Mouse (Mus musculus) layer of hippocampus, postnatal 14 days (tissue): ENCODE measurements around the gene Dock10. TPM values are rescaled to one million over a fixed set of nuclear protein-coding genes. Genes with fewer than 3 reads are reported as not detected.

Experiments used
- DNase-seq, 2 experiments: peaks; one replicate each; pipeline ENCODE4 v3.0.0; 2021 to 2022; ENCODE audit warnings: low spot score in 2 of 2, mixed read lengths in 1 of 2
- total RNA-seq, 2 experiments: library from RNA; stranded (reverse); gene quantifications; 2 replicates each; pipeline ENCODE4 v1.2.3; 2021

The Dock10 gene
- total RNA-seq, 2 experiments from 2014 or later = 47.0 to 50.6 TPM

GRCm38 (mm10) chr1:80496360-80496759 lies 262.0 kb downstream of the Dock10 start:
- no peak for DNase-seq

DNA sequence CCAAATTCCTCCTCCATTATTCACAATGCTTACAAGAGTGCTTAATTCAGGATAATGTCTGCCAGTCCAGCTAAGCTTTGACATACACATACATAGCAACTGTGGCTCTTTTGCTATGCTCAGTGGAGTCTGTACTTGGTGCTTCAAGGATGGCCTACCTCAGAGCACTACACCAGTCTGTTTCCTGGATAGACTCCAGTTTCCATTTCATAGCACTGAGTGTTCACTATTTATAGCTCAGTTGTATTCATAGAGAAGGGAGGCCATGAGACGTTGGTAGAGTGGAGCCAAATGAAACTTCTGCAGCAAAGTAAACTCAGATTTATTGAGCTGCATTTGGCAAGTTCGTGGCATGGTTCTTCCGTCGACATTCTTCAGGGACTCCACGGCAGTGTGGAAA lies 274.9 kb downstream of the Dock10 start:
- no peak for DNase-seq

DNA sequence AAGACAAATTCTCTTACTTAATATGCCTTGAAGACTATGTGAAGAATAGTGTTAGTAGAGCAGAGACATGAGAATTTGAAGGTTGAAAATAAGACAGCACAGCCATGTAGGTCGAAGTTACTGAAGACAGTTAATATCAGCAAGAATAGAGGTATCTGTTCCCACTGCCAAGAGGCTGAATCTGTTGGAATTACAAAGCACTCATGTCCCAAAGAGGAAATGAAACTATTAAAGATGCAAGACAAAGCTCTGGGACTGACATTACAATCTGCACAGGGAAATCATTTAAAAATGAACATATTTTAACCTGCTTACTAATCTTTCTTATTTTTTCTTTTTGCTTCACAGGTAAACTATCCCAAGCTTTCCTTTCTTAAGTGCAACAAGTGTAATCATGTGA lies 283.4 kb downstream of the Dock10 start:
- no peak for DNase-seq

DNA sequence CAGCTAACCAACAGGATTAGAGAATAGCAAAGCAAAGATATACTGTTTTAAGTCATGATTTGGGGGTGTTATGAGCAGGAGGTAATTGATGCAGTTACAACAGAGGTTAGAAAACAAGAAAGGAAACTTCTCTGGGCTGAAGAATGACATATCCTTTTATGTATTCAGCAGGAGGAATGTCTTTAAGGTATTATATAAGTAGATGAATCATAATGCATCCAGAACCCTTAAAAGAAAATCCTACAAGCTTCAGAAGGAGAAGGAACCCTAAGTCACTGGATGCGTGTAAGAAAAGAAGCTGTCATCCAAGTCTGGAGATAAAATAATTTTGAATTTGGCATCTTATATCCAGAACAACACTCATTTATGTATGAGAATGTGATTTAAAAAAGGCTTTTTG lies 285.9 kb downstream of the Dock10 start:
- DNase-seq = no peak

DNA sequence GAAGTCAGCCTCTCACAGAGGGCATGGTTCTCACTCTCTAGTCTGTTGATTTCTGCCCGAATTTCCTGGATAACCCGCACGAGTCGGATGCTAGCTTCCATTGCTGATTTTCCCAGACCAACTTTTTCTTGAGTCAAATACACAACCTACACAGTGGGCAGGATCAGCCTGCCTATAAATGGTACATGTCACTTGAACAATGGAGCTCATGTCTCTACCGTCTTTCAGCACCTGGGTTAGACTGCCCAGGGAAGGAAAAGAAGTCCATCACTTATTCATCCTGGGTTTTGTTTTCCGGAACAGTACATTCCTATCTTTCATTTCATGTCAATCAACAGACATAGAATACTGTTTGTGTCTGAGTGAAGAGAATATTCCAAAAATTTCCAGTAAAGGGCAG lies 297.0 kb downstream of the Dock10 start, which contains the start of gene Gm45261:
Gene Gm45261, minus strand, starts transcription at position 101 of the 400 bp plus-strand sequence.
- no peak for DNase-seq

DNA sequence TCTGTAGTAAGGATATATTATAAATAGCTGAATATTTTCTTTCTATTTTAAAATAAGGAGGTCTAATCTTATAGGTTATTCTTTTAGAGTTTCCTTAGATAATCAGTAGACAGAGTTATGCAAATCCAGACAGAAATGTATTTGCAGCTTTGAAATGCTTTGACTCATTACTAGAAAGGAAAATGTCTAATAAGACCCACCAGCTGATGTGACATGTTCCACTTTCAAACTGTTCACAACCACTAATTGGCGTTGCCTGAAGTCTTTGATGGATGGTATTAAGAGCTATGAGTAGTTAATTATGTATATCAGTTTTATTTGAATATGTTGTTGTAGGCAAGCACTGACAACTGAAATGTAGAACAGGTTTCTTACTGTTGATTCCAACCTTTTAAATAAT lies 298.4 kb downstream of the Dock10 start:
- DNase-seq = no peak

- DNase-seq = no peak
These were observed 298.9 kb downstream of the Dock10 start for GRCm38 (mm10) chr1:80459477-80459876.

DNA sequence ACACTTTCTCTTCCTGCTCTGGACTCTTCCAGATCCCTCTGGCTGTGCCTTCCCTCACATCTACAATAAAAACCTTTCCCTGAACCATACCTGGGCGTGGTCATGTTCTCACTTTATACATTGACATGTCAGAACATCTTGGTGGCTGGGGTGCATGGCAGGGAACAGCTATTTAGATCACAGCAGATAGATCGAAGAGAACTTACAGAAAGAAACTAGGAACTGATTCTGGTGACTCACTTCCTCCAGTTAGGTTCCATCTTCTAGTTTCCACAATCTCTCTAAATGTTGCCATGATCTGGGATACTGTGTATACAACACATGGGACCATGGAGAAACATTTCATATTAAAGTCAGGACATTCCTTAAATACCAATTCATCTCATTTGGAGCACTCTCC lies 304.4 kb downstream of the Dock10 start:
- no peak for DNase-seq

DNA sequence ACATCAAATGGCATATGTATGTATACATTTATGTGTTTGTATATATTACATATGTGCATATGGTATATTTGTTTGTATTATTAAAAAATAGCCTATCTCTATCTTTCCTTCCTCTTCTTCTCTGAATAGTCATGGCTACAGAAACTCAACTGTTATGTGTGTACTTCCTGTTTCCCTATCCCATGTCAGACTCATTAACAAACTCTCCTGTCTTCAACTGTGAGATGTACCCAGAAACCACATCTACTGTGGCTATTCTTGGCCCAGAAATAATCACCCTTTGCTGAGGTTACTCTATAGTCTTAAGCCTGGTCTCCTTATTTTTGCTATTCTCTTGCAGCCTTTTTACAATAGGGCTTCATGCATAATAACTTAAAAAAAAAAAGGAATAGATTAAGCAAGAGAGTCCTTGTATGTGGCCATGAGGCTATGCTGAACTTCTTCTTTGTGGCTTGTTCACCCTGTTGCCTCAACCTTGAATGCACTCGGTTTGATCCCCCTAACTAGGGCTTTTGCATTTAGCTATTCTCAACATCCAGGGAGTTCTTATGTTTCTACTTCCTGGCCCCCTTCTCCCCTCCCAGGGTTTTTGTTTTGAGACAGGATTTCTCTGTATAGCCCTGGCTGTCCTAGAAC lies 306.3 kb downstream of the Dock10 start:
- DNase-seq = no peak
